Mouse (Mus musculus) MEL (cell line): ENCODE results near the gene Eva1b. TPM values are rescaled to one million over a fixed set of nuclear protein-coding genes. Genes with fewer than 3 reads are reported as not detected.

ENCODE experiments used
- DNase-seq: peaks from one replicate; pipeline ENCODE4 v3.0.0; 2011; ENCODE audit warnings: low read depth, low spot score
- H3K27ac ChIP-seq: 2 replicates; pipeline ENCODE4 v1.5.1; 2012; ENCODE audit warnings: low read depth, mild to moderate bottlenecking, control low read depth, low read length, moderate library complexity; ENCODE audit not compliant: control insufficient read depth
- H3K27me3 ChIP-seq, 2 experiments: fragments of 150-350 bp in 1 of 2; sonication (generic) in 1 of 2; 2 replicates each; pipeline ENCODE4 v1.6.1; 2012; ENCODE audit warnings: low read length in 2 of 2, mild to moderate bottlenecking in 2 of 2, improper control_type of control experiment in 1 of 2, moderate library complexity in 1 of 2; ENCODE audit not compliant: insufficient read depth in 2 of 2, control insufficient read depth in 1 of 2
- H3K36me3 ChIP-seq, 2 experiments: 2 replicates each; pipeline ENCODE4 v1.6.1; 2012 to 2014; ENCODE audit warnings: low read length in 2 of 2, improper control_type of control experiment in 1 of 2, inconsistent platforms in 1 of 2, mild to moderate bottlenecking in 1 of 2; ENCODE audit not compliant: insufficient read depth in 2 of 2, control insufficient read depth in 1 of 2
- H3K4me1 ChIP-seq, 2 experiments: fragments of 150-350 bp in 1 of 2; sonication (generic) in 1 of 2; 2 replicates each; pipeline ENCODE4 v1.6.1; 2012; ENCODE audit warnings: low read length in 2 of 2, improper control_type of control experiment in 1 of 2, mild to moderate bottlenecking in 1 of 2; ENCODE audit not compliant: insufficient read depth in 2 of 2, control insufficient read depth in 1 of 2
- H3K4me3 ChIP-seq, 2 experiments: fragments of 150-350 bp in 1 of 2; sonication (generic) in 1 of 2; 2 replicates each; pipeline ENCODE4 v1.5.1; 2012; ENCODE audit warnings: low read depth in 2 of 2, low read length in 2 of 2, mild to moderate bottlenecking in 2 of 2, moderate library complexity in 2 of 2, control low read depth in 1 of 2, improper control_type of control experiment in 1 of 2; ENCODE audit not compliant: control insufficient read depth in 1 of 2, insufficient read depth in 1 of 2
- H3K79me2 ChIP-seq: 2 replicates; pipeline ENCODE4 v1.6.1; 2012; ENCODE audit warnings: mild to moderate bottlenecking, low read length, moderate library complexity; ENCODE audit not compliant: control insufficient read depth, poor library complexity, insufficient read depth
- H3K9ac ChIP-seq: 2 replicates; pipeline ENCODE4 v1.6.1; 2012; ENCODE audit warnings: low read depth, mild to moderate bottlenecking, control low read depth, low read length, moderate library complexity; ENCODE audit not compliant: control insufficient read depth, poor library complexity, severe bottlenecking
- H3K9me3 ChIP-seq: fragments of 150-350 bp; sonication (generic); replicated peaks from 2 replicates; pipeline ENCODE4 v1.6.1; 2012; ENCODE audit warnings: mild to moderate bottlenecking, low read length, improper control_type of control experiment, moderate library complexity; ENCODE audit not compliant: insufficient read depth
- CHD2 ChIP-seq: IDR thresholded peaks from 2 replicates; pipeline ENCODE4 v1.6.1; 2011; ENCODE audit warnings: low read length, improper control_type of control experiment
- EP300 ChIP-seq, 2 experiments: IDR thresholded peaks; 2 replicates each; pipeline ENCODE4 v1.6.1; 2011; ENCODE audit warnings: improper control_type of control experiment in 2 of 2, low read length in 2 of 2, low read depth in 1 of 2, mild to moderate bottlenecking in 1 of 2
- ETS1 ChIP-seq: IDR thresholded peaks from 2 replicates; pipeline ENCODE4 v1.6.1; 2012; ENCODE audit warnings: low read depth, mild to moderate bottlenecking, inconsistent platforms, low read length, improper control_type of control experiment, moderate library complexity
- GABPA ChIP-seq: IDR thresholded peaks from 2 replicates; pipeline ENCODE4 v1.6.1; 2012; ENCODE audit warnings: low read depth, mild to moderate bottlenecking, inconsistent platforms, low read length, improper control_type of control experiment, moderate library complexity
- HCFC1 ChIP-seq: IDR thresholded peaks from 2 replicates; pipeline ENCODE4 v1.6.1; 2012; ENCODE audit warnings: low read depth, mild to moderate bottlenecking, inconsistent platforms, low read length, improper control_type of control experiment, moderate library complexity
- JUND ChIP-seq: IDR thresholded peaks from 2 replicates; pipeline ENCODE4 v1.6.1; 2011; ENCODE audit warnings: low read depth, mild to moderate bottlenecking, improper control_type of control experiment, low read length
- KAT2A ChIP-seq: conservative IDR thresholded peaks from 2 replicates; pipeline ENCODE4 v1.6.1; 2012; ENCODE audit warnings: low read depth, low read length, improper control_type of control experiment, inconsistent platforms
- MAFK ChIP-seq: IDR thresholded peaks from 2 replicates; pipeline ENCODE4 v1.6.1; 2011; ENCODE audit warnings: low read depth, mild to moderate bottlenecking, low read length, improper control_type of control experiment, borderline replicate concordance
- MAX ChIP-seq: IDR thresholded peaks from 2 replicates; pipeline ENCODE4 v1.6.1; 2011; ENCODE audit warnings: low read length, improper control_type of control experiment
- MXI1 ChIP-seq: IDR thresholded peaks from 2 replicates; pipeline ENCODE4 v1.6.1; 2011; ENCODE audit warnings: mild to moderate bottlenecking, low read depth, low read length, improper control_type of control experiment
- MYC ChIP-seq: IDR thresholded peaks from 2 replicates; pipeline ENCODE4 v1.6.1; 2011; ENCODE audit warnings: low read depth, mild to moderate bottlenecking, low read length, improper control_type of control experiment, moderate library complexity
- NELFE ChIP-seq: IDR thresholded peaks from 2 replicates; pipeline ENCODE4 v1.6.1; 2011; ENCODE audit warnings: low read depth, low read length, improper control_type of control experiment
- NRF1 ChIP-seq: IDR thresholded peaks from 2 replicates; pipeline ENCODE4 v1.6.1; 2014; ENCODE audit warnings: low read depth, mild to moderate bottlenecking, inconsistent platforms, low read length, improper control_type of control experiment, moderate library complexity; ENCODE audit not compliant: poor library complexity, insufficient read depth, severe bottlenecking
- POLR2A ChIP-seq, 2 experiments: IDR thresholded peaks; 2 replicates each; pipeline ENCODE4 v1.6.1; 2011 to 2012; ENCODE audit warnings: low read length in 2 of 2, mild to moderate bottlenecking in 2 of 2, control low read depth in 1 of 2, improper control_type of control experiment in 1 of 2, low read depth in 1 of 2, moderate library complexity in 1 of 2; ENCODE audit not compliant: control insufficient read depth in 1 of 2, insufficient read depth in 1 of 2, poor library complexity in 1 of 2
- POLR2AphosphoS5 ChIP-seq: IDR thresholded peaks from 2 replicates; pipeline ENCODE4 v1.6.1; 2012; ENCODE audit warnings: low read depth, borderline replicate concordance, mild to moderate bottlenecking, inconsistent platforms, low read length, moderate library complexity, mixed read lengths
- RAD21 ChIP-seq: IDR thresholded peaks from 2 replicates; pipeline ENCODE4 v1.6.1; 2011; ENCODE audit warnings: mild to moderate bottlenecking, low read depth, low read length, improper control_type of control experiment
- SMC3 ChIP-seq: IDR thresholded peaks from 2 replicates; pipeline ENCODE4 v1.6.1; 2011; ENCODE audit warnings: low read depth, low read length, improper control_type of control experiment
- TAL1 ChIP-seq: IDR thresholded peaks from 2 replicates; pipeline ENCODE4 v1.6.1; 2012; ENCODE audit warnings: mild to moderate bottlenecking, inconsistent platforms, low read length, moderate library complexity, mixed read lengths
- UBTF ChIP-seq: IDR thresholded peaks from 2 replicates; pipeline ENCODE4 v1.6.1; 2012; ENCODE audit warnings: low read depth, mild to moderate bottlenecking, inconsistent platforms, low read length, improper control_type of control experiment, moderate library complexity, borderline replicate concordance; ENCODE audit not compliant: insufficient read depth
- USF2 ChIP-seq, 2 experiments: IDR thresholded peaks; 2 replicates each; pipeline ENCODE4 v1.6.1; 2011 to 2012; ENCODE audit warnings: improper control_type of control experiment in 2 of 2, low read length in 2 of 2, borderline replicate concordance in 1 of 2, inconsistent platforms in 1 of 2, low read depth in 1 of 2, mild to moderate bottlenecking in 1 of 2; ENCODE audit not compliant: insufficient read depth in 1 of 2
- ZC3H11A ChIP-seq: IDR thresholded peaks from 2 replicates; pipeline ENCODE4 v1.6.1; 2012; ENCODE audit warnings: low read depth, mild to moderate bottlenecking, inconsistent platforms, low read length, improper control_type of control experiment
- ZKSCAN1 ChIP-seq: IDR thresholded peaks from 2 replicates; pipeline ENCODE4 v1.6.1; 2012; ENCODE audit warnings: low read depth, mild to moderate bottlenecking, inconsistent platforms, low read length, improper control_type of control experiment, moderate library complexity
- ZNF384 ChIP-seq: IDR thresholded peaks from 2 replicates; pipeline ENCODE4 v1.6.1; 2012; ENCODE audit warnings: low read depth, mild to moderate bottlenecking, inconsistent platforms, low read length, improper control_type of control experiment
- polyA plus RNA-seq, 2 experiments: library from polyadenylated mRNA; stranded (reverse) in 1 of 2; unstranded in 1 of 2; fragments of >175 nt in 1 of 2; fragments of >200 nt in 1 of 2; gene quantifications; 2 replicates each; pipeline versions ENCODE4 v1.2.1 to v1.2.4; 2012; ENCODE audit warnings: low replicate concordance in 2 of 2, low read depth in 1 of 2; ENCODE audit not compliant: insufficient read length in 2 of 2, insufficient read depth in 1 of 2, missing spikeins in 1 of 2
- total RNA-seq: library from RNA; depleted of rRNA; stranded (reverse); fragments of 300-350 nt; gene quantifications from 2 replicates; pipeline ENCODE4 v1.2.3, GENCODE M21; 2012

The Eva1b gene
- total and polyA plus RNA-seq, 3 experiments = 9.6 to 12.2 TPM; not detected in 1

GRCm38 (mm10) chr4:126149798-126150197 lies 2.3 kb downstream of the Eva1b start:
- no peak for DNase-seq
- no peak for TF ChIP-seq MAX
- no peak for TF ChIP-seq NELFE
- TF ChIP-seq POLR2A (IDR thresholded peaks at IDR 0.05; ENCODE audit: control insufficient read depth in 1 of 2, insufficient read depth in 1 of 2, low read depth in 1 of 2, low read length in 2 of 2, poor library complexity in 1 of 2) = no peak
- no peak for TF ChIP-seq ZC3H11A
- no peak for TF ChIP-seq CHD2
- TF ChIP-seq MAFK = no peak
- no peak for TF ChIP-seq POLR2AphosphoS5
- TF ChIP-seq JUND = no peak
- TF ChIP-seq USF2 (IDR thresholded peaks at IDR 0.05; ENCODE audit: borderline replicate concordance in 1 of 2, insufficient read depth in 1 of 2, low read depth in 1 of 2, low read length in 2 of 2) = no peak
- no peak for TF ChIP-seq ZKSCAN1
- no peak for TF ChIP-seq NRF1
- no peak for TF ChIP-seq HCFC1
- TF ChIP-seq MYC = no peak
- no peak for TF ChIP-seq RAD21
- TF ChIP-seq GABPA = no peak
- no peak for TF ChIP-seq SMC3
- no peak for TF ChIP-seq MXI1
- no peak for TF ChIP-seq TAL1
- Histone ChIP-seq H3K9ac (no peak overlapping the region), H3K27me3 (no peaks in the 10 kb centered on the region), H3K79me2 (no peaks in the 10 kb centered on the region), H3K27ac (no peak overlapping the region), H3K9me3 (no peaks in the 10 kb centered on the region), H3K4me1 (peaks cover 0 to 7% of the 10 kb centered on the region in 2 experiments; a peak in 2 of 4 replicates), H3K4me3 (no peak overlapping the region), H3K36me3 (no peaks in the 10 kb centered on the region)

- H3K4me1 ChIP-seq = peaks cover 0 to 7% of the 10 kb centered on the region in 2 experiments; a peak in 2 of 4 replicates
- no peak for DNase-seq
- no peak overlapping the region for H3K27ac ChIP-seq
- H3K9ac ChIP-seq = no peak overlapping the region
- no peaks in the 10 kb centered on the region for H3K79me2 ChIP-seq
- H3K4me3 ChIP-seq = no peak overlapping the region
- H3K9me3 ChIP-seq = no peaks in the 10 kb centered on the region
- H3K36me3 ChIP-seq = no peaks in the 10 kb centered on the region
- H3K27me3 ChIP-seq = no peaks in the 10 kb centered on the region
- TF ChIP-seq RAD21 (no peak), JUND (no peak), ETS1 (no peak), SMC3 (no peak), TAL1 (no peak), ZKSCAN1 (no peak), KAT2A (no peak), MXI1 (no peak), MAFK (no peak), EP300 (IDR thresholded peaks at IDR 0.05; ENCODE audit: low read depth in 1 of 2, low read length in 2 of 2) (no peak), ZNF384 (no peak), POLR2AphosphoS5 (no peak), UBTF (no peak)
- TF ChIP-seq, all 39 proteins: peak for 0
These were observed 2.9 kb downstream of the Eva1b start for GRCm38 (mm10) chr4:126150297-126150948.
